Mouse (Mus musculus) forebrain, embryonic 12.5 days (tissue): Measurements from ENCODE around the gene Snrnp48. TPM values are rescaled to one million over a fixed set of nuclear protein-coding genes. Genes with fewer than 3 reads are reported as not detected.

Experiments used
- polyA plus RNA-seq: library from polyadenylated mRNA; unstranded; fragments of >200 nt; fragmentation: Nextera tagmentation; extraction: Ambion mirVana; gene quantifications from 2 replicates; pipeline ENCODE4 v1.2.1, GENCODE M21; 2016

Snrnp48 gene
- polyA plus RNA-seq, 1 experiment from 2014 or later = 38.5 TPM

Other genes with a start within 250 kb of the Snrnp48 start
- 94.0 and 110 TPM in 2 replicates for gene Ssr1, start 210.7 kb upstream of the Snrnp48 start, polyA plus RNA-seq
- gene Riok1, start 167.9 kb upstream of the Snrnp48 start, polyA plus RNA-seq = 54.9 and 57.9 TPM in 2 replicates
- gene Cage1, start 167.9 kb upstream of the Snrnp48 start, polyA plus RNA-seq = 1.5 TPM in 2 replicates
- gene Dsp, start 53.6 kb upstream of the Snrnp48 start, polyA plus RNA-seq = 0.64 and 1.1 TPM in 2 replicates
- gene Bmp6, start 140.2 kb downstream of the Snrnp48 start, polyA plus RNA-seq = 1.2 and 1.7 TPM in 2 replicates